Mouse (Mus musculus) cerebellum, adult 2 months (tissue): ENCODE results near the gene D230025D16Rik. TPM values are rescaled to one million over a fixed set of nuclear protein-coding genes. Genes with fewer than 3 reads are reported as not detected.

Experiments used
- DNase-seq, 2 experiments: peaks; one replicate each; pipeline ENCODE4 v3.0.0; 2021
- H3K27ac ChIP-seq: fragments of 200-500 bp; 2 replicates; pipeline ENCODE4 v1.5.1; 2012; ENCODE audit warnings: low read length, control low read depth, inconsistent platforms; ENCODE audit not compliant: insufficient read depth
- H3K27me3 ChIP-seq: fragments of 200-500 bp; 2 replicates; pipeline ENCODE4 v1.6.1; 2012; ENCODE audit warnings: inconsistent platforms, mild to moderate bottlenecking, low read length, moderate library complexity; ENCODE audit not compliant: control insufficient read depth, insufficient read depth
- H3K4me1 ChIP-seq: fragments of 200-500 bp; 2 replicates; pipeline ENCODE4 v1.6.1; 2011; ENCODE audit warnings: low read length; ENCODE audit not compliant: control insufficient read depth, insufficient read depth
- H3K4me3 ChIP-seq: fragments of 200-500 bp; replicated peaks from 2 replicates; pipeline ENCODE3; 2011; ENCODE audit warnings: mild to moderate bottlenecking, low read depth, low read length, control low read depth; ENCODE audit not compliant: insufficient read depth
- CTCF ChIP-seq: fragments of 200-500 bp; IDR thresholded peaks from 2 replicates; pipeline ENCODE4 v1.5.1; 2011; ENCODE audit warnings: low read depth, mild to moderate bottlenecking, control low read depth, low read length, moderate library complexity, borderline replicate concordance; ENCODE audit not compliant: insufficient read depth
- POLR2A ChIP-seq: fragments of 200-500 bp; IDR thresholded peaks from 2 replicates; pipeline ENCODE4 v1.6.1; 2011; ENCODE audit warnings: low read length, control low read depth, borderline replicate concordance; ENCODE audit not compliant: insufficient read depth
- WGBS: fragments of 180-500 bp; shearing (Covaris S2); methylation state at CpG from one replicate; pipeline ENCODE4 v1.1.7; 2018; 5-methylcytosine and 5-hydroxymethylcytosine counted together
- polyA plus RNA-seq: library from polyadenylated mRNA; depleted of rRNA; stranded (reverse); fragments of >200 nt; gene quantifications from 2 replicates; pipeline ENCODE4 v1.2.3, GENCODE M21; 2012; rRNA removed

Gene D230025D16Rik
- polyA plus RNA-seq, 1 experiment, result 34.9 TPM

DNA sequence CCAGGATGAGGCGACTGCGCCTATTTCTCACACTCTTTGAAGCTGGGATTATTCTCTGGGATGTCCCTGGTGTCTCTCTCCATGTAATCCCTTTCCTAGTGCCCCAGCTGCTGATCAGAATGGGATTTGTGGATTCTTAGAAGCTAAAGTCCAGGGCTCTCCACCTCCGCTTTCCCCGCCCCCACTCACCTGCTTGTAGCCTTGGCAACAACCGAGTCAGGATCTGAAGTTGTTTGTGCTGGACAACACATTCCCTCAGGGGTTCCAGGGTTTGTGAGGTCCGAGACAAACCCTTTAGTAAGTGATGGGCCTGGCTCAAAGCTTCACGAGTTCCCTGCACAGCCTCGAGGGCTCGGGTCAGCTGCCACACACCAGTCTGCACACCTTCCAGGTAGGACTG lies 69.8 kb downstream of the D230025D16Rik start:
- no peaks in the 10 kb centered on the region for H3K27me3 ChIP-seq
- H3K4me3 ChIP-seq, result no peak overlapping the region
- peak overlapping the region; percentile 1 for H3K27ac ChIP-seq
- no peak for DNase-seq
- WGBS, result 68% methylated on average over 9 of the region's 9 CpGs
- H3K4me1 ChIP-seq, result peaks cover 40% of the 10 kb centered on the region
- TF ChIP-seq POLR2A (no peak), CTCF (no peak)

DNA sequence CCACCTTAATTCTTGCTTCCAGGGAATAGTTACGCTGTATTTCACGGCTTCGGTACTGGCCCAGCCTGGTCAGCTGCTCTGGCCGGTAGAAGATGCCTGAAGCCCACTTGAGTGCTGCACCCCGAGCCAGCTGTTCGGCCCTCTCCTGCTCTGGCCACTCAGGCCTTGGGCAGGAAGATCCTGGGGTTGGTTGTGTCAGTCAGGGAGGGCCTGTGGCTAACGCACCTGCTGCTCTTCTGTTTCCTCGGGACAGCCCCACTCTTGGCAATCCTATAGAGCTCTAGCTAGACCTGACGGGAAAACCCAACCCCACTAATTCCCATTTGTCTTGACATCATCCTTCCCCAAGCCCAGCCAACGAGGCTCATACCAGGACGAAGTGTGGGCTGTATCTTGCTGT lies 70.3 kb downstream of the D230025D16Rik start:
- peaks cover 36% of the 10 kb centered on the region for H3K4me1 ChIP-seq
- H3K27me3 ChIP-seq, result no peaks in the 10 kb centered on the region
- TF ChIP-seq CTCF (no peak), POLR2A (no peak)
- DNase-seq, result no peak
- no peak overlapping the region for H3K4me3 ChIP-seq
- 61% methylated on average over 11 of the region's 11 CpGs for WGBS
- H3K27ac ChIP-seq, result peak overlapping the region; percentile 8; the same call in 1 of the 2 replicates

DNA sequence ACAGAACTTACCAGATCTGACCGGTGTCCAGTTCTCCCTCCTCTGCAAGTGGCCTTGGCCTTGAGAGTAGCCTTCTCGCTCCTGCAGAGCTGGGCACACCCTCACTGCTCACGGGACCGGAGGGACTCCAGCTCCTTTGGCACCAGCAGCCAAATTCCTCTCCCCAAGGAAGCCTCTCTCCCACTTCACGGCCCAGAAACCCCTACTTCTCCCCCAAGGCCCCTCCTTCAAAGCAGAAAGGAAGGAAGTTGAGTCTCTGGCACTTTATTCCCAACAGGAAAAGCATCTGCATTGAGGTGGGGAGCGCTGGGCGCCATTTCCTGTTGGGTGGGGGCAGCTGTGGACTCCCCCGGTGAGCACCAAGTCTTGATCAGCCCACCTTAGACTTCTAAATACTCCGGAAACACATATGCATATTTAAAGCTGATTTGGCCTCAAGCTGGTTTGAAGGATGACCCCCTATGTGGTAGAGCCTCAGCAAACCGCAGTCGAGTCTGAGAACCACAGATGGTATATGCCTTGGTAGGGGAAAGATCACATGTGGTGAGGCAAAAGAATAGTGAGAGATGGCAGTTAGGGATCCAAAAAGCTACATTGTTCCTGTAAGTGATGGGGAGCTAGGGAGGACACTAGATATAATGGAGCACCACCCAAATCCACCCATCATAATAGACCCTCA lies 71.1 kb downstream of the D230025D16Rik start, which contains the start of gene Exoc3l:
Gene Exoc3l (minus strand): TSS at position 207 of the 679 bp plus-strand sequence.
- Histone ChIP-seq H3K4me1 (peaks cover 36% of the 10 kb centered on the region), H3K4me3 (no peak within 1 kb of the TSS), H3K27me3 (no peaks in the 10 kb centered on the region), H3K27ac (peak within 1 kb of the TSS; percentile 8)
- no peak for DNase-seq
- no peak for TF ChIP-seq CTCF
- TF ChIP-seq POLR2A, result no peak
- 47% methylated on average over 11 of the region's 11 CpGs for WGBS

DNA sequence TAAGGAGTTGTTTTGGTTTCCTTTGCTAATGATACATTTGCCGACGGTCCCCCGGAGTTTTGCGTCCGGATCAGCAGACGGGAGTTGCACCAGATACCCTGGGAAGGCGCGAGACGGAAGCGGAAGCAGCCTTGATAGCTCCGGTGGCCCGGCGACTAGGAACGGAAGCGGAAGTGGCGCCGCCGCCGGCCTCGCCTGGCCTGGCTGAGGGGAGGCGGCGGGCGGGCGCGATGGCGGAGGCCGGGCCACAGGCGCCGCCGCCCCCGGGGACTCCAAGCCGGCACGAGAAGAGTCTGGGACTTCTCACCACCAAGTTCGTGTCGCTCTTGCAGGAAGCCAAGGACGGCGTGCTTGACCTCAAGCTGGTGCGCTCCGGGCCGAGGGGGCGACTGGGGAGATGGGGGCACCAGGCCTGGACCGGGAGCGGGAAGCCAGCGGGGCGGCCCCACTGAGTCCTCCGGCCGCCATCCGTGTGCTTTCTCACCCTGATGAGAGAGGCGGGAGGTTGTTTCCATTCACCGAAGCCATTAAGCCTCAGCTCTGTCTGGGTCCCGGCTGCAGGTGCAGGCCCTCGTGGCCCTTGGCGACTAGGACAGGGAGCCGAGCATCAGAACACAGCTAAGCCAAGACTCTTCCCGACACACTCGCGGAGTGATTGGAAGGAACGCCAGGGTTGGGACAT lies 72.7 kb downstream of the D230025D16Rik start, which contains the start of gene E2f4:
Gene E2f4 (plus strand): TSS at position 153 of the 682 bp plus-strand sequence.
- TF ChIP-seq POLR2A (peak; percentile 42; the same call in 1 of the 2 replicates), CTCF (no peak)
- DNase-seq, result peak; percentile 91 to 94
- H3K27me3 ChIP-seq, result no peaks in the 10 kb centered on the region
- WGBS, result under 1% methylated on average over 58 of the region's 58 CpGs
- peaks cover 31% of the 10 kb centered on the region for H3K4me1 ChIP-seq
- peak within 1 kb of the TSS; percentile 92 for H3K4me3 ChIP-seq
- peak within 1 kb of the TSS; percentile 59 for H3K27ac ChIP-seq

DNA sequence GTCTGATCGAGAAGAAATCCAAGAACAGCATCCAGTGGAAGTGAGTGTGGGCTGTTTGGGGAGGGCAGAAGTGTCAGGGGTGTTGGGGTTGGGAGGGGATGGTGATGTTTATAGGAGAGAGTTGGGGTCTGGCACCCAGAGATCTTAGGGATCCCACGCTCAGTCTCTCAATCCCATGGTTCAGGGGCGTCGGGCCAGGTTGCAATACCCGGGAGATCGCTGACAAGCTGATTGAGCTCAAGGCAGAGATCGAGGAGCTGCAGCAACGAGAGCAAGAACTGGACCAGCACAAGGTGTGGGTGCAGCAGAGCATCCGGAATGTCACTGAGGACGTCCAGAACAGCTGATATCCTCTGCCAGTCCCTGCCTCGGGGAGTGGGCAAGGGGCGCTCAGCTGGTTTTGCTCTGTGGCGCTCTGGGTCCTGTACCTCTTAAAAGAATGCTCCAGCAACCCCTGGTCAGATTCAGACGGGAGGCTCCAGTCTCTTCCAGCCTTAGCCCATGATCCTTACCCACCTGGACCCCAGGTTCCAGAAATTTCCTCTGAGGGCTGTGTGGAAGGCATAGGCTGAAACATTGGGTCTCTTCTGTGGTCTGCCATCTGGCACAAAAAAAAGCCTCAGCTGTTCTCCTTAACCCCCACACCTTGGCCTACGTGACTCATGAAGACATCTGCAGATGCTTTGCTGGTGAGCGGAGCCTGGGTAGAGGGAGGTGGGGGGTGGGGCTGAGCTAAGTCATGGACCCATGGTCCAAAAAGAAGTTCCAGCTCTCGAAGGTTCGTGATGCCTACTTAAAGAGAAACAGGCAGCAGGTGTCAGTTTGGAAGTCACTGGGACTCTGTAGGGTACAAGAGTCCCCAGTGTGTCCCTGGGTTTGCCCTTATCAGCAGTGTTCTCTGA lies 73.7 kb downstream of the D230025D16Rik start:
- no peak for DNase-seq
- H3K4me3 ChIP-seq, result peak overlapping the region; percentile 92
- TF ChIP-seq CTCF (no peak), POLR2A (no peak)
- 29% methylated on average over 18 of the region's 18 CpGs for WGBS
- no peaks in the 10 kb centered on the region for H3K27me3 ChIP-seq
- H3K4me1 ChIP-seq, result peaks cover 24% of the 10 kb centered on the region
- H3K27ac ChIP-seq, result no peak overlapping the region

DNA sequence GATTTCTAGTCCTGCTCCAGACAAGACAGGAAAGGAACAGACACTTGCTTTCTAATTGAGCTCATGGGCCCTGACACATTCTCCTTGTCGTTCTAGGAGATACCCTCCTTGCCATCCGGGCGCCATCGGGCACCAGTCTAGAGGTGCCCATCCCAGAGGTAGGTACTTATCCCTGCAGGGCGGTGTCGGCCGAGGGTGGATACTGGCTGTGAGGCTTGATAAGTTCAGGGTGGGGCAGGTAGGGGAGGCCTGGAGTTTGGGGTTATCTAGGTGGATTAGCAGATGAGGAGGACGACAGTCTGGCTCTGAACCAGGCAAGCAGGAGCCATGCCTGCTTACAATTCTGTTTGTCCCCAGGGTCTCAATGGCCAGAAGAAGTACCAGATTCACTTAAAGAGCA lies 75.0 kb downstream of the D230025D16Rik start:
- TF ChIP-seq CTCF, result no peak
- no peak for TF ChIP-seq POLR2A
- 94% methylated on average over 8 of the region's 8 CpGs for WGBS
- no peak overlapping the region for H3K27ac ChIP-seq
- no peak overlapping the region for H3K4me3 ChIP-seq
- H3K4me1 ChIP-seq, result peaks cover 24% of the 10 kb centered on the region
- no peaks in the 10 kb centered on the region for H3K27me3 ChIP-seq
- no peak for DNase-seq

Other genes starting within 250 kb of the D230025D16Rik start
- not detected in 2 replicates for gene Ces2h, start 224.3 kb upstream of the D230025D16Rik start, polyA plus RNA-seq
- gene Ces3a, start 176.5 kb upstream of the D230025D16Rik start, polyA plus RNA-seq, result not detected in 2 replicates
- gene Ces3b, start 141.4 kb upstream of the D230025D16Rik start, polyA plus RNA-seq, result not detected in 2 replicates
- 0.07 TPM in 1 of 2 replicates, not detected in the other for gene Ces4a, start 93.3 kb upstream of the D230025D16Rik start, polyA plus RNA-seq
- 14.5 and 15.1 TPM in 2 replicates for gene Cbfb, start 54.5 kb upstream of the D230025D16Rik start, polyA plus RNA-seq
- gene B3gnt9, start 30.0 kb downstream of the D230025D16Rik start, polyA plus RNA-seq, result 5.2 and 6.3 TPM in 2 replicates
- gene Tradd, start 39.5 kb downstream of the D230025D16Rik start, polyA plus RNA-seq, result 10.3 and 12.1 TPM in 2 replicates
- 1.7 and 2.1 TPM in 2 replicates for gene Fbxl8, start 39.5 kb downstream of the D230025D16Rik start, polyA plus RNA-seq
- gene Hsf4, start 44.7 kb downstream of the D230025D16Rik start, polyA plus RNA-seq, result 18.4 and 24.5 TPM in 2 replicates
- 8.8 and 10.4 TPM in 2 replicates for gene Nol3, start 51.0 kb downstream of the D230025D16Rik start, polyA plus RNA-seq
- gene 4931428F04Rik, start 64.7 kb downstream of the D230025D16Rik start, polyA plus RNA-seq, result 25.1 and 27.4 TPM in 2 replicates
- gene Exoc3l, start 71.0 kb downstream of the D230025D16Rik start, polyA plus RNA-seq, result 17.0 and 20.0 TPM in 2 replicates
- 81.6 and 91.5 TPM in 2 replicates for gene E2f4, start 72.5 kb downstream of the D230025D16Rik start, polyA plus RNA-seq
- 12.4 and 15.2 TPM in 2 replicates for gene Elmo3, start 80.5 kb downstream of the D230025D16Rik start, polyA plus RNA-seq
- gene Lrrc29, start 101.1 kb downstream of the D230025D16Rik start, polyA plus RNA-seq, result 5.0 and 6.3 TPM in 2 replicates
- gene Tmem208, start 101.2 kb downstream of the D230025D16Rik start, polyA plus RNA-seq, result 106 and 110 TPM in 2 replicates
- gene Fhod1, start 122.8 kb downstream of the D230025D16Rik start, polyA plus RNA-seq, result 4.0 and 4.2 TPM in 2 replicates
- 51.7 and 62.0 TPM in 2 replicates for gene Slc9a5, start 123.7 kb downstream of the D230025D16Rik start, polyA plus RNA-seq
- 11.0 and 13.5 TPM in 2 replicates for gene Plekhg4, start 148.1 kb downstream of the D230025D16Rik start, polyA plus RNA-seq
- gene Kctd19, start 188.4 kb downstream of the D230025D16Rik start, polyA plus RNA-seq, result 0.05 TPM in 1 of 2 replicates, not detected in the other
- gene Lrrc36, start 188.4 kb downstream of the D230025D16Rik start, polyA plus RNA-seq, result 0.65 and 1.2 TPM in 2 replicates
- 286 and 297 TPM in 2 replicates for gene Tppp3, start 246.4 kb downstream of the D230025D16Rik start, polyA plus RNA-seq